Mouse (Mus musculus) stomach, postnatal 0 days (tissue): ENCODE results near the gene Rasgef1b. TPM values are rescaled to one million over a fixed set of nuclear protein-coding genes. Genes with fewer than 3 reads are reported as not detected.

Experiments
- ATAC-seq: fragments of 200-750 bp; cut with Nextera tagmentation; 2 replicates; pipeline ENCODE4 v1.8.0; 2017; ENCODE audit not compliant: low FRiP score, low TSS enrichment
- DNase-seq: peaks from one replicate; pipeline ENCODE4 v3.0.0-alpha.2; 2016; ENCODE audit warnings: low spot score
- H3K27ac ChIP-seq: fragments of 300-500 bp; sonication (generic); replicated peaks from 2 replicates; pipeline ENCODE4 v1.5.1; 2014; ENCODE audit warnings: mild to moderate bottlenecking, control low read depth
- H3K27me3 ChIP-seq: fragments of 300-500 bp; sonication (generic); 2 replicates; pipeline ENCODE4 v1.6.1; 2014; ENCODE audit warnings: low read length; ENCODE audit not compliant: control insufficient read depth, insufficient read depth
- H3K36me3 ChIP-seq: fragments of 300-500 bp; sonication (generic); 2 replicates; pipeline ENCODE4 v1.6.1; 2014; ENCODE audit warnings: low read length, mixed read lengths; ENCODE audit not compliant: control insufficient read depth, insufficient read depth
- H3K4me1 ChIP-seq: fragments of 300-500 bp; sonication (generic); replicated peaks from 2 replicates; pipeline ENCODE4 v1.6.1; 2014; ENCODE audit warnings: antibody characterized with exemption; ENCODE audit not compliant: control insufficient read depth, insufficient read depth
- H3K4me2 ChIP-seq: fragments of 300-500 bp; sonication (generic); replicated peaks from 2 replicates; pipeline ENCODE4 v1.6.1; 2014; ENCODE audit warnings: low read depth, mild to moderate bottlenecking, control low read depth, moderate library complexity
- H3K4me3 ChIP-seq: fragments of 300-500 bp; sonication (generic); 2 replicates; pipeline ENCODE4 v1.5.1; 2014; ENCODE audit warnings: low read depth, low read length, control low read depth
- H3K9ac ChIP-seq: fragments of 300-500 bp; sonication (generic); 2 replicates; pipeline ENCODE4 v1.6.1; 2014; ENCODE audit warnings: mild to moderate bottlenecking, low read length, control low read depth, mixed read lengths
- H3K9me3 ChIP-seq: fragments of 300-500 bp; sonication (generic); 2 replicates; pipeline ENCODE4 v1.6.1; 2016; ENCODE audit warnings: low read length; ENCODE audit not compliant: control insufficient read depth
- CTCF ChIP-seq: IDR thresholded peaks from 2 replicates; pipeline ENCODE4 v1.5.1; 2016; ENCODE audit warnings: antibody characterized with exemption, low read depth, mild to moderate bottlenecking, moderate library complexity
- EP300 ChIP-seq: optimal IDR thresholded peaks from 2 replicates; pipeline ENCODE3; 2016; ENCODE audit warnings: antibody characterized with exemption
- WGBS: fragments of 180-500 bp; shearing (Covaris S2); extraction: QIAGEN DNeasy Blood & Tissue Kit; methylation state at CpG from one replicate; pipeline ENCODE4 v1.1.7; 2014; 5-methylcytosine and 5-hydroxymethylcytosine counted together
- polyA plus RNA-seq: library from polyadenylated mRNA; unstranded; fragments of >200 nt; fragmentation: Nextera tagmentation; extraction: Ambion mirVana; gene quantifications from 2 replicates; pipeline ENCODE4 v1.2.1, GENCODE M21; 2015

Rasgef1b gene
- polyA plus RNA-seq, 1 experiment from 2014 or later = 37.4 TPM

DNA sequence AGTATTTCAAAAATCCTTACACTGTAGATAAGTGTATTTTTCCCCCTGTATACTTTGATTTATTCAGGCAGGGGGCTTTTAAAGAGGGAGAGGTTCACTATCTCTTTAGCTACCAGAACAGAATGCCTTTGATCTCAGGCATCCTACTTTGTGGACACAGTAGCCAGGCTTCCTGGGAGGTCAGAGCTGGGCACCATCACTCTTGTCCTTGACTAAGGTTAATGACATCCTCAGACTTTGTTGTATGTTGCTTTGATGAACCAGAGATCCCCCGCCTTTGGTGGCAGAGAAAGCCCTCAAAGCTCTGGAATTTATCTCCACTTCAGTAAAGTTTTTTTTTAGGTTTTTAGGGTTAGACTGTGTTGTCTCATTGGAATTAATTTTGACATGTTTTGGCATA, 343.8 kb downstream of the Rasgef1b start:
- ATAC-seq (no peak), DNase-seq (no peak)
- H3K9me3 ChIP-seq = no peaks in the 10 kb centered on the region
- no peaks in the 10 kb centered on the region for H3K27me3 ChIP-seq
- 65% methylated on average over 1 of the region's 1 CpGs for WGBS
- H3K36me3 ChIP-seq = no peaks in the 10 kb centered on the region
- TF ChIP-seq CTCF (no peak), EP300 (no peak)
- H3K4me3 ChIP-seq = no peak overlapping the region
- H3K4me1 ChIP-seq = 0 out of 2 replicates have a peak, but pooled peaks cover 3% of the 10 kb centered on the region
- no peak overlapping the region for H3K27ac ChIP-seq
- no peak overlapping the region for H3K9ac ChIP-seq
- H3K4me2 ChIP-seq = no peak overlapping the region

DNA sequence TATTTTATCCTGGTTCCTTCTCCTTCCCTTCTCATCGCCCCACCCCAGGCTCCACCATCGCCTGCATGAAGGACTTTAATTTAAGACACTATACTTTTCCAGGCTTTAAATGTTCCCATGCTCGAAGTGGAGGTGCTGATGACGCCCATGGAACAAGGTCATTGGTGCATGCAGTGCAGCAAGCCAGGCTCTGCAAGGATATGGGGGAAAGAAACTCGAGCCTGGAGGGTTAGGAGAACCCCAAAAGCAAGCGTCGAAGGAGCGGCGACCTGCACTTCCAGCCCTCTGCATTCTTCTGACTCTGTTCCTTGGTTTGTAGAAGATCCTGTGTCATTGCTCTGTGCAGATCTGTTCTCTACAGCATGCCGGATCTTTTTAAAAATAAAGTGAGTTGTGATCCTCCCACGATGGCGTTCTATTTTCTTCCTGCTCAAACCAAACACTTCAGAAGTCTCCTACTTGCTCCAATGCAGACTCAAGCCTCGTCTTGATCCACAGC, 345.0 kb downstream of the Rasgef1b start:
- Histone ChIP-seq H3K9ac (no peak overlapping the region), H3K4me2 (no peak overlapping the region), H3K27ac (no peak overlapping the region), H3K9me3 (no peaks in the 10 kb centered on the region), H3K4me1 (0 out of 2 replicates have a peak, but pooled peaks cover 3% of the 10 kb centered on the region), H3K36me3 (no peaks in the 10 kb centered on the region), H3K27me3 (no peaks in the 10 kb centered on the region), H3K4me3 (no peak overlapping the region)
- TF ChIP-seq CTCF = no peak
- no peak for TF ChIP-seq EP300
- 79% methylated on average over 13 of the region's 13 CpGs for WGBS
- no peak for ATAC-seq
- DNase-seq = no peak

DNA sequence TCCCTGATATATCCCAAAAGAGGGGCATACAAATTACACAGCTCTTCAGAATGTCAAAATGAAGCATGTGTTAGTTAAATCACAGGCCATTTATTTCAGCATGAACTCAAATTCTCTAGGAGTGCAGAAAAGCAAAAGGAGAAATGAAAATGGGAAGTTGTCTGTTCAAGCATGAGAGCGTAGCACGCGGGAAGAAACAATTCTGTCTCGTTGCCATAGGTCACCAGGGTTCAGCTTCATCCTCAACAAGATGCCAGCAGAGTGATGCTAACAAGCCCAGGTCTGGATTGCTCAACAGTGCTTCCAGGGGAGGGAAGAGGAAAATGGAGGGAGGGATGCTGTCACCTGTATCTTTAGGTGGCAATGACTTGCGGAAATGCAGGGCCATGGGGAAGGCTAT, 346.1 kb downstream of the Rasgef1b start:
- ATAC-seq (no peak), DNase-seq (no peak)
- Histone ChIP-seq H3K9me3 (no peaks in the 10 kb centered on the region), H3K4me1 (0 out of 2 replicates have a peak, but pooled peaks cover under 1% of the 10 kb centered on the region), H3K36me3 (no peaks in the 10 kb centered on the region), H3K9ac (no peak overlapping the region), H3K27me3 (no peaks in the 10 kb centered on the region), H3K4me2 (no peak overlapping the region), H3K27ac (no peak overlapping the region), H3K4me3 (no peak overlapping the region)
- 73% methylated on average over 5 of the region's 5 CpGs for WGBS
- no peak for TF ChIP-seq EP300

DNA sequence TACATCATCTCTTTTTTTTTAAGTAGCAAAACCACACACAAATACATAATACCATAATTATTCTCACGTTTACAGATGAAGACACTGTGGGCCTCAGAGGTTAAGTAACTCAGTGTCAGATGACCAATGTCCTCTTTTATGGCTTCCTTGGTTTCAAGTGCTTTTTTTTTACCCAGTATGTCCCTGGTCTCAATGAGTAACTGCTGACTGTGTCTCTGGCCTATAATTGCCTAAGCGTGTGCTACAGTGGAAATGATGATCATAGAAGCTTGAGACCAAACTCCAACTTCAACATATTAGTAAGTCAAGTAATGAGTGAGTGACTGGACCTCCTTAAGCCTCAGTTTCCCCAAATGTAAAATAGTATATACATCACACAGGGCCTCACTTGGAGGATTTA, 347.2 kb downstream of the Rasgef1b start:
- Histone ChIP-seq H3K27ac (no peak overlapping the region), H3K27me3 (no peaks in the 10 kb centered on the region), H3K9ac (no peak overlapping the region), H3K4me3 (no peak overlapping the region), H3K4me1 (no peaks in the 10 kb centered on the region), H3K36me3 (no peaks in the 10 kb centered on the region), H3K9me3 (no peaks in the 10 kb centered on the region), H3K4me2 (no peak overlapping the region)
- no peak for TF ChIP-seq CTCF
- no peak for TF ChIP-seq EP300
- ATAC-seq (no peak), DNase-seq (no peak)
- 80% methylated on average over 2 of the region's 2 CpGs for WGBS

DNA sequence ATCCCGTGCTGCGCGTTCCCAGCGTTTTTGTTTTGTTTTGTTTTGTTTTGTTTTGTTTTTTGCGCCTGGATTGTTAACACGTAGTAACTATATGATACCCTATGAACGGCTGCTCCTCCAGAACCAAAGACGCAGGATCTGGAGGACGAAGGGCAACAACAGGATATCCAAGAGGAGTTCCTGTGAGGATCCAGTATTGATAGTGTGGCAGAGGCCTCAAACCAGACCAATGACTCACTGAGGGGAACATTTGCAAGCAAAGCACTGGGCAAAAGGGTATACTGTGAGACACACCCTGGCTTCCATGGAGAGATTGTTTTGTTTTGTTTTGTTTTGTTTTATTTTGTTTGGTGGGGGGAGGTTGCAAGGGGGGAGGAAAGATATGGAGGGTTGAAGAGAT, 348.0 kb downstream of the Rasgef1b start:
- Histone ChIP-seq H3K9ac (no peak overlapping the region), H3K4me1 (no peaks in the 10 kb centered on the region), H3K9me3 (no peaks in the 10 kb centered on the region), H3K4me2 (no peak overlapping the region), H3K4me3 (no peak overlapping the region), H3K27me3 (no peaks in the 10 kb centered on the region), H3K36me3 (no peaks in the 10 kb centered on the region), H3K27ac (no peak overlapping the region)
- WGBS = 90% methylated on average over 9 of the region's 9 CpGs
- TF ChIP-seq EP300 (no peak), CTCF (no peak)
- DNase-seq = no peak
- ATAC-seq = peak; percentile 76

DNA sequence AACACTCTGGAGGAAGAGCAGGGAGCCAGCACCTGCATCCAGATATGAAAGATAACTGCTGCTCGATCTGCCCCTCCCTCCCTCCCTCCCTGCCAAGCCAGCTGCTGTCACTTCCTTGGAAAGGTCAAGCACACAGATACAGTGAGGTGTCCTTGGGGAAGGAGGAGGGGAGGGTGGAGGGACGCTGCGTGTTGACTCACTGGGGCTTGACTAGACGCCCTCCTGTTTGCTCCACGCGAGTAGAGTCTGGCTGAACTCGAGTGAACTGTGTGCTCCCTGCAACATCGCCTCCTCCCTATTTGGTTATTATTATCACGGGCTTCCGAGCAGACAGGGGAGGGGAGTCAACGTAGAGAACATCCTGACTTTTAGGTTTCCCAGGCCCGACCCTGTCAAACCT, 348.7 kb downstream of the Rasgef1b start:
- Histone ChIP-seq H3K4me3 (no peak overlapping the region), H3K4me2 (no peak overlapping the region; the same call in 1 of the 2 replicates), H3K27me3 (no peaks in the 10 kb centered on the region), H3K27ac (no peak overlapping the region), H3K9me3 (no peaks in the 10 kb centered on the region), H3K4me1 (no peaks in the 10 kb centered on the region), H3K9ac (no peak overlapping the region), H3K36me3 (no peaks in the 10 kb centered on the region)
- TF ChIP-seq CTCF = no peak
- no peak for TF ChIP-seq EP300
- ATAC-seq (peak; percentile 86), DNase-seq (peak; percentile 61)
- 10% methylated on average over 12 of the region's 12 CpGs for WGBS
